Mouse (Mus musculus) midbrain, embryonic 13.5 days (tissue): ENCODE measurements around the gene Fgd3. TPM values are rescaled to one million over a fixed set of nuclear protein-coding genes. Genes with fewer than 3 reads are reported as not detected.

Experiments
- ATAC-seq: fragments of 200-750 bp; cut with Nextera tagmentation; 2 replicates; pipeline ENCODE4 v1.8.0; 2017; ENCODE audit warnings: mild to moderate bottlenecking, moderate TSS enrichment, moderate library complexity
- H3K27ac ChIP-seq: fragments of 300-500 bp; sonication (generic); 2 replicates; pipeline ENCODE4 v1.5.1; 2015; ENCODE audit warnings: inconsistent platforms, mild to moderate bottlenecking, moderate library complexity
- H3K27me3 ChIP-seq: fragments of 300-500 bp; sonication (generic); 2 replicates; pipeline ENCODE4 v1.6.1; 2015; ENCODE audit warnings: mild to moderate bottlenecking, inconsistent platforms
- H3K36me3 ChIP-seq: fragments of 300-500 bp; sonication (generic); 2 replicates; pipeline ENCODE4 v1.6.1; 2015; ENCODE audit warnings: mild to moderate bottlenecking, inconsistent platforms
- H3K4me1 ChIP-seq: fragments of 300-500 bp; sonication (generic); replicated peaks from 2 replicates; pipeline ENCODE4 v1.6.1; 2015; ENCODE audit warnings: inconsistent platforms
- H3K4me2 ChIP-seq: fragments of 300-500 bp; sonication (generic); replicated peaks from 2 replicates; pipeline ENCODE4 v1.6.1; 2015; ENCODE audit warnings: moderate library complexity, mild to moderate bottlenecking, inconsistent platforms
- H3K4me3 ChIP-seq: fragments of 300-500 bp; sonication (generic); replicated peaks from 2 replicates; pipeline ENCODE4 v1.5.1; 2015; ENCODE audit warnings: mild to moderate bottlenecking, inconsistent platforms
- H3K9ac ChIP-seq: fragments of 300-500 bp; sonication (generic); replicated peaks from 2 replicates; pipeline ENCODE4 v1.6.1; 2015; ENCODE audit warnings: mild to moderate bottlenecking, inconsistent platforms
- H3K9me3 ChIP-seq: fragments of 300-500 bp; sonication (generic); 2 replicates; pipeline ENCODE4 v1.6.1; 2016; ENCODE audit warnings: mild to moderate bottlenecking, inconsistent platforms
- WGBS: fragments of 180-500 bp; shearing (Covaris S2); methylation state at CpG from one replicate; pipeline ENCODE4 v1.1.7; 2015; 5-methylcytosine and 5-hydroxymethylcytosine counted together
- polyA plus RNA-seq: library from polyadenylated mRNA; unstranded; fragments of >200 nt; fragmentation: Nextera tagmentation; extraction: Ambion mirVana; gene quantifications from 2 replicates; pipeline ENCODE4 v1.2.1, GENCODE M21; 2015

The Fgd3 gene
- polyA plus RNA-seq, 1 experiment from 2014 or later: 1.8 TPM

DNA sequence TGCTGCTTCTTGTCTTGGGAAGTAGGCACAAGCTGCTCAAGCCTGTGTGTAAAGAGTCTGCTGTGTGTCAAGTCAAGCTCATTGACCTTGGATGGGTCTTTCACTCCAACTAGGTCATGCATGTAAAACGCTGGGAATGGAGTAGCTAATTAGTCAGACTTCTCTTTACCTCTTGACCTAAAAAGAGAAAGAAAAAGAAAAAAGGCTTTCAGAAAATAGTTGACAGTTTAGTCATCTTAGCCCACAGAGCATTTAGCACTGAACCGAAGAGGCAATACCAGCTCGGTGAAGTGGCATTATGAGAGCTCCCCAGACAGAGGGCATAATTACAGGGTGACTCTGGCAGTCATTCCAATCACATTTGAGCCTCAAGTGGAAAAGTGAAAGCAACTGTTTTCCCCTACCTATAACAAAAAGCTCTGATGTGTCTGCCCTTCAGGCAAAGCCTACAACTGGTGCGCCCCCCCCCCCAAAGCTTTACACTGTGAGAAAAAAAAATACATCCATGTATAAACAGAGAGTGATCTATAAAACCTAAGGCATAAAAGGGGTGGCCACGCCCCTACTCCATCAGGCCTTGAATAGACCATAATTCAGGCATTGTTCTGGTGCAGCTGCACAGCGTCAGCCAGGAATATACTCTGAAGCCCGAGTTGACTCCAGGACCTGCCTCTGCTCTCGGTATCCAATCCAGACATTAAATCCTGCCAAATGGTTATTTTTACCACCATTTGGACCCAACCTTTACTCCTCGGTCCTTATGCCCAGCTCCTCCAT is 3.5 kb downstream of the Fgd3 start:
- H3K27me3 ChIP-seq: peaks cover 49% of the 10 kb centered on the region
- WGBS: 32% methylated on average over 9 of the region's 9 CpGs
- no peaks in the 10 kb centered on the region for H3K9me3 ChIP-seq
- H3K4me1 ChIP-seq: peaks cover 46% of the 10 kb centered on the region
- no peak overlapping the region for H3K4me3 ChIP-seq
- H3K4me2 ChIP-seq: no peak overlapping the region
- H3K9ac ChIP-seq: no peak overlapping the region
- ATAC-seq: no peak
- H3K36me3 ChIP-seq: no peaks in the 10 kb centered on the region
- peak overlapping the region; percentile 19; the same call in 1 of the 2 replicates for H3K27ac ChIP-seq

DNA sequence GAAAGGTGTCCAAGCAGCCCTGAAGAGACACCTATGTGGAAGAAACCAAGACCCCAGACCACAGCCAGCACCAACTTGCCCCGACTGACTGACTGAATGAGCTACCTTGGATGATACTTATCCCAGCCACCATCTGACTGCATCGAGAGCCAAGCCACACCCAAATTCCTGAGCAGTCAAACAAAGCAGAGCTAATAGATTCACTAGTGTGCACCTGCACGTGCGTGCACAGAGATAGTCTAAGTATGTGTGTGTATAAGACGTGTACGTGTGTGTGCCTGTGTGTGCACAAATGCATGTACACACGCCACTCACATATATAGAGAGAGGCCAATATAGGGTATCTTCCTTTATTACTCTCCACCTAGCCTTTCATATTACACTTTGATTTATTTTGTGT is 8.5 kb downstream of the Fgd3 start:
- no peaks in the 10 kb centered on the region for H3K36me3 ChIP-seq
- H3K4me1 ChIP-seq: peaks cover 12% of the 10 kb centered on the region
- no peak for ATAC-seq
- H3K9ac ChIP-seq: no peak overlapping the region
- no peak overlapping the region for H3K4me3 ChIP-seq
- H3K27me3 ChIP-seq: peaks cover 21% of the 10 kb centered on the region
- H3K4me2 ChIP-seq: no peak overlapping the region
- WGBS: 92% methylated on average over 7 of the region's 7 CpGs
- no peak overlapping the region for H3K27ac ChIP-seq
- no peaks in the 10 kb centered on the region for H3K9me3 ChIP-seq

DNA sequence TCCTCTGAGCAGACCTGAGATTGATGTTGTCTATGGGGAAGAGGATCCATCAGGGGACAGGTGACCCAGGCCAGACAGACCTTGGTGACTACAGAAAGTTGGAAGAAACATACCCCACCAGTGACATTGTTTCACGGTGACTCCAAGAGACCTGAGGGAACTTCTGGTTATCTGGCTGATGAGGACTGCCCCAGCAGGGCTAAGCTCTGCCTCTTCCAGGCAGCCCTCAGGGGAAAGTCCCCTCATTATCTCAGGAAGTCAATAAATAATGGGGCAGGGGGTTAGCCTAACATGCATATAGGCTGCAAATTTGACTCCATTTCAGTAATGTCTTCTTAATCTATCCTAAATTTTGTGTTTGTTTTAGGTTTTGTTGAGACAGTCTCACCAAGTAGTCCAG is 10.6 kb downstream of the Fgd3 start:
- ATAC-seq: no peak
- H3K9ac ChIP-seq: no peak overlapping the region
- no peaks in the 10 kb centered on the region for H3K9me3 ChIP-seq
- no peak overlapping the region for H3K27ac ChIP-seq
- 87% methylated on average over 1 of the region's 1 CpGs for WGBS
- H3K27me3 ChIP-seq: peaks cover 7% of the 10 kb centered on the region
- peaks cover 4% of the 10 kb centered on the region; the same call in 1 of the 2 replicates for H3K4me1 ChIP-seq
- no peak overlapping the region for H3K4me3 ChIP-seq
- H3K4me2 ChIP-seq: no peak overlapping the region
- H3K36me3 ChIP-seq: no peaks in the 10 kb centered on the region

DNA sequence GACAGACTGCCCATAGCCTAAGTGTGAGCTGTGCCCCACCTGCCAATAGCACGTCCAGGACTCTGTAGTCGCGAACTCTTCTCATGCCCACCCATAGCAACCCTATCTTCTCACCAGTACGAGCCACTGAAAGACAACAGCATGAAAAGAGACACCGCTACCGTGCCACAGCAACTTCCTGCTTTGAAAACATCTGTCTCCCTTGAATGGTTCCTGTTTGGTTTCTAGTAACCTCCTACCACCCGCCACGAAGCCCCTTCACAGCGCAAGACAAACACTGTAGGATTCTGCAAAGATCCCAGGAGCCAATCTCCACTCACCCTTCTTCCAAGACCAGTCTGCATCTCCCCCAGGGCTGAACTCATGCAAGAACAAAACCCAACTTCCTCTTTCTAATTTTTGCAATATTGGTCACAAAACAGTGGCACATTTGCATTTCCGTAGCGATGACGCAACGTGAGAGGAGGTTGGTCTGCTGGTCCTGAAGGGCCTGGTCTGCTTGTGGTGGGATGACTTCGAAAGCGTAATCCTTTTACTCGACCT is 11.2 kb downstream of the Fgd3 start:
- ATAC-seq: no peak
- no peak overlapping the region for H3K4me3 ChIP-seq
- H3K9me3 ChIP-seq: no peaks in the 10 kb centered on the region
- peaks cover 4% of the 10 kb centered on the region; the same call in 1 of the 2 replicates for H3K4me1 ChIP-seq
- no peak overlapping the region for H3K9ac ChIP-seq
- WGBS: 89% methylated on average over 16 of the region's 16 CpGs
- H3K27me3 ChIP-seq: peaks cover 3% of the 10 kb centered on the region; the same call in 1 of the 2 replicates
- no peak overlapping the region for H3K27ac ChIP-seq
- H3K36me3 ChIP-seq: no peaks in the 10 kb centered on the region
- H3K4me2 ChIP-seq: no peak overlapping the region

DNA sequence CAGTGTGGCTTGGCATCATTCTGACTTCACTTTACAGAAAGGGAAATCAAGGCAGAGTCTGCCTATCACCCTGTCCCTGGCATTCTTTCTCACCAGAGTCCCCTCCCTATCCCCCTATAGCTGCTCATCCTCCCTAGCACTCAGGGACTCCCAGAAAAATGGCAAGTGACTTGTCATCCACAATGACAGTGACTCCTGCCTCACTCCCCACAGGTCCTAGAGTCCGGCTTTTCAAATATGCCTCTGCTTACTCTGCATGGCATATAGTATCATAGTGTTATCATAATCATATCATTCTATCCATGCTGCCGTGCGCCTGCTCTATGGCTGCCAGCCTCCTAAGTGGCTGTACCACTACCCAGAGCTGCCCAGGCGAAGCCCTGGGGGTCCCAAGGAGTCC is 11.9 kb downstream of the Fgd3 start:
- Histone ChIP-seq H3K4me1 (peaks cover 4% of the 10 kb centered on the region; the same call in 1 of the 2 replicates), H3K27me3 (no peaks in the 10 kb centered on the region), H3K4me3 (no peak overlapping the region), H3K9me3 (no peaks in the 10 kb centered on the region), H3K9ac (no peak overlapping the region), H3K36me3 (no peaks in the 10 kb centered on the region), H3K27ac (no peak overlapping the region), H3K4me2 (no peak overlapping the region)
- whole genome bisulfite sequencing: 95% methylated on average over 4 of the region's 4 CpGs
- ATAC-seq: no peak

DNA sequence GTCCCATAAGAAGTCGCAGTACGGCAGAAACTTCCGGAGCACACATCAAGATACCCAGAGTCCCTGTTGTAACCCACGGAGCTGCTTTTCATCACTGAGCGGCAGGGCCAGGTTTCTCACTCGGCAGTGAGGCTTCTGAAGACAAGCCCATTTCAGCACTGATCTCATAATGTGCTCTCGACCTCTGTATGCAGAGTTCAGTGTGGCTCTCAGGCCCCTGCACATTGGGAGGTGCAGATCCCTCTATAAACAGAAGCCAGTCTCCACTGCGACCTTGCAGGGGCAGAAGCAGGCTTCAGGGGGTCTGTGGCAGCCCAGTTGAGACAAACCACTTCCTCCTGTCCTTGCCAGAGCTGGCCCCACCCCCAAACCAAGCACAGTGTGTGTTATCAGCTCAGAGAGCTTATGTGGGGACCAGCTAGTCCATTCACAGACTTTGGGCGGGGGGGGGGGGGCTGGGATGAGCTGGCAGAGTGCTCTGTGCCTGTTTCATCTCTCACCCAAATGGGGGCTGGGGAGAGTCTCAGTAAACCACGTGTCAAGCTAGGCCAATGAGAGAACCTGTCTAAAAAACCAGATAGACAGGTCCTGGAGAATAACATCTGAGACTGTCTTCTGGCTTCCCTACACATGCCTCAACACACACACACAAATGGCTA is 12.7 kb downstream of the Fgd3 start:
- Histone ChIP-seq H3K4me1 (peaks cover 4% of the 10 kb centered on the region; the same call in 1 of the 2 replicates), H3K9ac (no peak overlapping the region), H3K27ac (no peak overlapping the region; the same call in 1 of the 2 replicates), H3K4me2 (no peak overlapping the region), H3K4me3 (no peak overlapping the region), H3K27me3 (no peaks in the 10 kb centered on the region), H3K9me3 (no peaks in the 10 kb centered on the region), H3K36me3 (no peaks in the 10 kb centered on the region)
- WGBS: 45% methylated on average over 10 of the region's 10 CpGs
- ATAC-seq: 0 out of 2 replicates have a peak, but pooled peaks have one; percentile 17

DNA sequence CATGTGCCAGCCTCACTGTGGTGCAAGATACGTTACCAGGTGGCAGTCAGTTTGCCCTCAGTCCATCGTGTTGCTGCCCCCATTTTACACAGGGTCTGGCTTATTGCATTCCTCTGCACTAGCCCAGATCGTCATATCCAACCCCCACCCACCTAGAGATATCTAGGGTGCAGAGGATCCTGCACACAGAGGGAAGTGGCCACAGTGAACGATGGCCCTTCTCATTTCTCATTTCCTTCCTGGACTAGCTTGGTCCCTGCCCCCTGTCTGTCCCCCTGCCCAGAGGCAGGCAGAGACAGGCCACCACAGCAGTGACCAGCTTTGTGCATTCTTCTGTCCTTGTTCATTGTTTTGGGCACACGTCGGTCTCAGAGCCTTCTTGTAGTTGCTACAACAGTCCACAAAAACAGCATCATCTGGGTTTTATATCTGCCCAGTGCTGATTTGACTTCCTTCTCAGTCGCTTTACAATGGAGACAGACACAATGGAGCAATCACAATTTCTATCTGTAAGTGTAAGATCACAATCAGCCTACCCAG is 13.3 kb downstream of the Fgd3 start:
- Histone ChIP-seq H3K9ac (no peak overlapping the region), H3K27me3 (no peaks in the 10 kb centered on the region), H3K4me3 (no peak overlapping the region), H3K4me2 (no peak overlapping the region), H3K9me3 (no peaks in the 10 kb centered on the region), H3K27ac (no peak overlapping the region), H3K4me1 (peaks cover 4% of the 10 kb centered on the region; the same call in 1 of the 2 replicates), H3K36me3 (no peaks in the 10 kb centered on the region)
- no peak for ATAC-seq
- WGBS: 81% methylated on average over 7 of the region's 7 CpGs

DNA sequence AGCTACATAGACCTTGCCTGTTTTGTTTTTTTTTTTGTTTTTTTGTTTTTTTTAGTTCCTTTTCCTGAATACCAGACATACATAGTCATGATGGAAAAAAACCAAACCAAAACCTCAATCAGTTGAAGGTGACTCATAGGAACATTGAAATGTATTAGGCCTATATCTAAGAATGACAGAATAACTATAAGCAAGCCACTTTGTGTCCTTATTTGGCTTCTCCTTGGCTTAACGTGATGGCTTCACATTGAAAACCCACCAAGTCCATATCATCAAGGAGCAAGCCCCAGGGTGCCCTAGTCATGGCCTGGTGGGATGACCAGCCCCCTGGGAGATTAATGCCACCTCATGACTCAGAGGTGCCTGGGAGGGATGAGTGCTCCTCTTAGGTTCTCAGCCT is 19.3 kb downstream of the Fgd3 start:
- H3K9me3 ChIP-seq: no peaks in the 10 kb centered on the region
- no peak for ATAC-seq
- H3K27me3 ChIP-seq: no peaks in the 10 kb centered on the region
- no peak overlapping the region for H3K9ac ChIP-seq
- H3K4me1 ChIP-seq: no peaks in the 10 kb centered on the region
- no peak overlapping the region for H3K27ac ChIP-seq
- no peak overlapping the region for H3K4me2 ChIP-seq
- 73% methylated on average over 1 of the region's 1 CpGs for WGBS
- H3K36me3 ChIP-seq: no peaks in the 10 kb centered on the region
- H3K4me3 ChIP-seq: no peak overlapping the region

DNA sequence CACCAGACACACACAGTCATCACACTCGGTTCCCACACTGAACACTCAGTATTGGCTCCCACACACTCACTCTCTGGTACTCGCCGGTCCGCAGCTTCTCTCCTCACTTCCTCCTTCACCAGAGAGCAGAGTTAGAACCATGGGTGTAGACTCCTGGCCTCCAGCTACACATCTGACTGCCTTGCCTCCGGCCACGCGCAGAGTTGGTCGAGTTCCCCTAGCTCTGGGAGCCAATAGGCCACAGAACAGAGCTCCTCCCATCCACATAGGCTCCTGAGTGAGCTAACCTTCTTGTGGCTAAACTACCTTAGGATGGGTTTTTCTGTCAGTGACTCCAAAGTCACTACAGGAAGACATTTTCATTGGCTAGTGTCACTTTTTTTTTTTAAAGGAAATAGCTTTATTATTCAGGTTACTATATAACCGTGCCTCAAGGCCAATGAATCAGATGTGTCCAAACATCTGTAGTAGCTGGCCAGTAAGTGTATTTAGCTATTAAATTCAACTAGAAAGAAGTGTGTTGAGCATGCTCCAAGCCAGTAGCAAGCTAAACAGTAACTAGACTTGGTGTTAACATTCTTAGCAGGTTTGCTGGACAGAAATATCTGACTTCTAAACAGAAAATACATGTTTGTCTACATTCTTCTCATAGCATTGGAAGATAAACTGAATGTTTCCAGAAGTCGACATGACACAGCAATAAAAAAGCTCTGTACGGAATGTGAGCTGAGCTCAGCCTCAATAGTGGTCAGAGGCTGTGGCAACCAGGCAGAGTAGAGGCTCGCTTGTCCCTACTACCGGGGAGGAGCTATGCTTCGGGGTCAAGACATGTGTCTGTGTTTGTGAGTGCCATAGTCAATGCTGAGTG is 21.4 kb downstream of the Fgd3 start:
- no peaks in the 10 kb centered on the region for H3K36me3 ChIP-seq
- WGBS: 92% methylated on average over 14 of the region's 14 CpGs
- H3K27ac ChIP-seq: no peak overlapping the region
- no peak overlapping the region for H3K4me2 ChIP-seq
- H3K4me3 ChIP-seq: no peak overlapping the region
- H3K27me3 ChIP-seq: no peaks in the 10 kb centered on the region
- H3K9me3 ChIP-seq: no peaks in the 10 kb centered on the region
- H3K4me1 ChIP-seq: no peaks in the 10 kb centered on the region
- no peak for ATAC-seq
- H3K9ac ChIP-seq: no peak overlapping the region

DNA sequence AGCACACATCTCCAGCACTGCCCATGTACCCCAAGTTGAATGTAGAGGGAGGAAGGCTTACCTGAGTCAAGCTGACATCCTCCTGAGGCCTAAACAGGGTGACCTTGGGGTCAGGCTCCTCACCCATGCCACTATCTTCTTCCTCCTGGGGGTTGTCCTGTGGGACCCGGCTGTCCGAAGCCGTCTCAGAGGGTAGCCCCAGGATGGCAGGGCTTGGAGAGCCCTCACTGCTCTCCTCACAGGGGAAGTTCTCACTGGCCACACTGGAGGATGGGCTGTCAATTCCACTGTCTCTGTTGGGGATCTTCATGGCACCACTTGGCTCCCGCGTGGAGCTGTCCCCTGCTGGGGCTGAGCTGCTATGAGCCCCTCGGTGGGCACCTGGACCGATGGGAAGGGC is 23.8 kb downstream of the Fgd3 start:
- WGBS: 86% methylated on average over 7 of the region's 7 CpGs
- no peak for ATAC-seq

DNA sequence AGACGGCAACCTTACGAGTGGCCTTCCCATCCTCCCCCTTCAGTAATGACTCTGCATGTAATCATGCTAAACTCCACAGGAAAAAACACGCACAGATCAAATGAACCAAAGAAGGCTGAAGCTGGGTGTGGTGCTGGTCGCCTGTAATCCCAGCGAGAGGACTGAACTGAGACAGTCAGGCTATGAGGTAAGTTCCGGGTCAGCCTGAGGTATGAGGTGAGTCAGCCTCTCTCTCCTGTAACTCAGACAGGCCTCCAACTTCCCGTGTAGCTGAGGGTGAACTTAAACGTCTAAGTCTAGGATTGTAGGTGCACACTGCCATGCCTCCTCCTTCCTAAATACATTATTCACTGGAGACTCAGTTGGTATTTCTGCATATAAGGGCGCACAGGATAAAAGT is 26.0 kb downstream of the Fgd3 start:
- no peak for ATAC-seq
- H3K9me3 ChIP-seq: 0 out of 2 replicates have a peak, but pooled peaks cover 5% of the 10 kb centered on the region
- H3K9ac ChIP-seq: no peak overlapping the region
- WGBS: 86% methylated on average over 9 of the region's 9 CpGs
- no peak overlapping the region for H3K27ac ChIP-seq
- no peak overlapping the region for H3K4me3 ChIP-seq
- no peaks in the 10 kb centered on the region for H3K27me3 ChIP-seq
- no peaks in the 10 kb centered on the region for H3K4me1 ChIP-seq
- H3K4me2 ChIP-seq: no peak overlapping the region
- no peaks in the 10 kb centered on the region for H3K36me3 ChIP-seq

More for the DNA sequence above, 23.8 kb downstream of the Fgd3 start:
- no peak overlapping the region for H3K4me3 ChIP-seq
- no peak overlapping the region for H3K4me2 ChIP-seq
- no peaks in the 10 kb centered on the region for H3K27me3 ChIP-seq
- H3K4me1 ChIP-seq: no peaks in the 10 kb centered on the region
- no peak overlapping the region for H3K27ac ChIP-seq
- no peaks in the 10 kb centered on the region for H3K36me3 ChIP-seq
- 0 out of 2 replicates have a peak, but pooled peaks cover 4% of the 10 kb centered on the region for H3K9me3 ChIP-seq
- H3K9ac ChIP-seq: no peak overlapping the region
